Mouse (Mus musculus) MEL (cell line): ENCODE measurements around the gene Gla. TPM values are rescaled to one million over a fixed set of nuclear protein-coding genes. Genes with fewer than 3 reads are reported as not detected.
A peak's percentile ranks its signal among the peaks of the same experiment; 100 is the strongest.

Experiments used
- DNase-seq: peaks from one replicate; pipeline ENCODE4 v3.0.0; 2011; ENCODE audit warnings: low read depth, low spot score
- H3K27ac ChIP-seq: 2 replicates; pipeline ENCODE4 v1.5.1; 2012; ENCODE audit warnings: low read depth, mild to moderate bottlenecking, control low read depth, low read length, moderate library complexity; ENCODE audit not compliant: control insufficient read depth
- H3K27me3 ChIP-seq, 2 experiments: fragments of 150-350 bp in 1 of 2; sonication (generic) in 1 of 2; 2 replicates each; pipeline ENCODE4 v1.6.1; 2012; ENCODE audit warnings: low read length in 2 of 2, mild to moderate bottlenecking in 2 of 2, improper control_type of control experiment in 1 of 2, moderate library complexity in 1 of 2; ENCODE audit not compliant: insufficient read depth in 2 of 2, control insufficient read depth in 1 of 2
- H3K36me3 ChIP-seq, 2 experiments: 2 replicates each; pipeline ENCODE4 v1.6.1; 2012 to 2014; ENCODE audit warnings: low read length in 2 of 2, improper control_type of control experiment in 1 of 2, inconsistent platforms in 1 of 2, mild to moderate bottlenecking in 1 of 2; ENCODE audit not compliant: insufficient read depth in 2 of 2, control insufficient read depth in 1 of 2
- H3K4me1 ChIP-seq, 2 experiments: fragments of 150-350 bp in 1 of 2; sonication (generic) in 1 of 2; 2 replicates each; pipeline ENCODE4 v1.6.1; 2012; ENCODE audit warnings: low read length in 2 of 2, improper control_type of control experiment in 1 of 2, mild to moderate bottlenecking in 1 of 2; ENCODE audit not compliant: insufficient read depth in 2 of 2, control insufficient read depth in 1 of 2
- H3K4me3 ChIP-seq, 2 experiments: fragments of 150-350 bp in 1 of 2; sonication (generic) in 1 of 2; 2 replicates each; pipeline ENCODE4 v1.5.1; 2012; ENCODE audit warnings: low read depth in 2 of 2, low read length in 2 of 2, mild to moderate bottlenecking in 2 of 2, moderate library complexity in 2 of 2, control low read depth in 1 of 2, improper control_type of control experiment in 1 of 2; ENCODE audit not compliant: control insufficient read depth in 1 of 2, insufficient read depth in 1 of 2
- H3K79me2 ChIP-seq: 2 replicates; pipeline ENCODE4 v1.6.1; 2012; ENCODE audit warnings: mild to moderate bottlenecking, low read length, moderate library complexity; ENCODE audit not compliant: control insufficient read depth, poor library complexity, insufficient read depth
- H3K9ac ChIP-seq: 2 replicates; pipeline ENCODE4 v1.6.1; 2012; ENCODE audit warnings: low read depth, mild to moderate bottlenecking, control low read depth, low read length, moderate library complexity; ENCODE audit not compliant: control insufficient read depth, poor library complexity, severe bottlenecking
- H3K9me3 ChIP-seq: fragments of 150-350 bp; sonication (generic); replicated peaks from 2 replicates; pipeline ENCODE4 v1.6.1; 2012; ENCODE audit warnings: mild to moderate bottlenecking, low read length, improper control_type of control experiment, moderate library complexity; ENCODE audit not compliant: insufficient read depth
- BHLHE40 ChIP-seq: IDR thresholded peaks from 2 replicates; pipeline ENCODE4 v1.6.1; 2012; ENCODE audit warnings: low read depth, mild to moderate bottlenecking, inconsistent platforms, low read length, improper control_type of control experiment, borderline replicate concordance
- CHD1 ChIP-seq: IDR thresholded peaks from 2 replicates; pipeline ENCODE4 v1.6.1; 2012; ENCODE audit warnings: low read depth, mild to moderate bottlenecking, inconsistent platforms, low read length, improper control_type of control experiment
- E2F4 ChIP-seq: IDR thresholded peaks from 2 replicates; pipeline ENCODE4 v1.6.1; 2011; ENCODE audit warnings: low read depth, low read length, improper control_type of control experiment, borderline replicate concordance
- ELF1 ChIP-seq: IDR thresholded peaks from 2 replicates; pipeline ENCODE4 v1.6.1; 2014; ENCODE audit warnings: low read depth, mild to moderate bottlenecking, inconsistent platforms, low read length, improper control_type of control experiment, moderate library complexity
- ETS1 ChIP-seq: IDR thresholded peaks from 2 replicates; pipeline ENCODE4 v1.6.1; 2012; ENCODE audit warnings: low read depth, mild to moderate bottlenecking, inconsistent platforms, low read length, improper control_type of control experiment, moderate library complexity
- GABPA ChIP-seq: IDR thresholded peaks from 2 replicates; pipeline ENCODE4 v1.6.1; 2012; ENCODE audit warnings: low read depth, mild to moderate bottlenecking, inconsistent platforms, low read length, improper control_type of control experiment, moderate library complexity
- GATA1 ChIP-seq: IDR thresholded peaks from 2 replicates; pipeline ENCODE4 v1.6.1; 2011; ENCODE audit warnings: low read depth, low read length, improper control_type of control experiment
- HCFC1 ChIP-seq: IDR thresholded peaks from 2 replicates; pipeline ENCODE4 v1.6.1; 2012; ENCODE audit warnings: low read depth, mild to moderate bottlenecking, inconsistent platforms, low read length, improper control_type of control experiment, moderate library complexity
- JUND ChIP-seq: IDR thresholded peaks from 2 replicates; pipeline ENCODE4 v1.6.1; 2011; ENCODE audit warnings: low read depth, mild to moderate bottlenecking, improper control_type of control experiment, low read length
- MXI1 ChIP-seq: IDR thresholded peaks from 2 replicates; pipeline ENCODE4 v1.6.1; 2011; ENCODE audit warnings: mild to moderate bottlenecking, low read depth, low read length, improper control_type of control experiment
- MYB ChIP-seq: IDR thresholded peaks from 2 replicates; pipeline ENCODE4 v1.6.1; 2011; ENCODE audit warnings: mild to moderate bottlenecking, low read depth, low read length, improper control_type of control experiment
- NRF1 ChIP-seq: IDR thresholded peaks from 2 replicates; pipeline ENCODE4 v1.6.1; 2014; ENCODE audit warnings: low read depth, mild to moderate bottlenecking, inconsistent platforms, low read length, improper control_type of control experiment, moderate library complexity; ENCODE audit not compliant: poor library complexity, insufficient read depth, severe bottlenecking
- POLR2AphosphoS2 ChIP-seq: IDR thresholded peaks from 2 replicates; pipeline ENCODE4 v1.6.1; 2011; ENCODE audit warnings: low read length, improper control_type of control experiment
- POLR2AphosphoS5 ChIP-seq: IDR thresholded peaks from 2 replicates; pipeline ENCODE4 v1.6.1; 2012; ENCODE audit warnings: low read depth, borderline replicate concordance, mild to moderate bottlenecking, inconsistent platforms, low read length, moderate library complexity, mixed read lengths
- RAD21 ChIP-seq: IDR thresholded peaks from 2 replicates; pipeline ENCODE4 v1.6.1; 2011; ENCODE audit warnings: mild to moderate bottlenecking, low read depth, low read length, improper control_type of control experiment
- TAL1 ChIP-seq: IDR thresholded peaks from 2 replicates; pipeline ENCODE4 v1.6.1; 2012; ENCODE audit warnings: mild to moderate bottlenecking, inconsistent platforms, low read length, moderate library complexity, mixed read lengths
- TBP ChIP-seq: IDR thresholded peaks from 2 replicates; pipeline ENCODE4 v1.8.0; 2011; ENCODE audit warnings: low read depth, low read length, improper control_type of control experiment
- USF1 ChIP-seq: IDR thresholded peaks from 2 replicates; pipeline ENCODE4 v1.6.1; 2014; ENCODE audit warnings: low read depth, mild to moderate bottlenecking, inconsistent platforms, low read length, improper control_type of control experiment, moderate library complexity
- USF2 ChIP-seq, 2 experiments: IDR thresholded peaks; 2 replicates each; pipeline ENCODE4 v1.6.1; 2011 to 2012; ENCODE audit warnings: improper control_type of control experiment in 2 of 2, low read length in 2 of 2, borderline replicate concordance in 1 of 2, inconsistent platforms in 1 of 2, low read depth in 1 of 2, mild to moderate bottlenecking in 1 of 2; ENCODE audit not compliant: insufficient read depth in 1 of 2
- ZNF384 ChIP-seq: IDR thresholded peaks from 2 replicates; pipeline ENCODE4 v1.6.1; 2012; ENCODE audit warnings: low read depth, mild to moderate bottlenecking, inconsistent platforms, low read length, improper control_type of control experiment
- polyA plus RNA-seq, 2 experiments: library from polyadenylated mRNA; stranded (reverse) in 1 of 2; unstranded in 1 of 2; fragments of >175 nt in 1 of 2; fragments of >200 nt in 1 of 2; gene quantifications; 2 replicates each; pipeline versions ENCODE4 v1.2.1 to v1.2.4; 2012; ENCODE audit warnings: low replicate concordance in 2 of 2, low read depth in 1 of 2; ENCODE audit not compliant: insufficient read length in 2 of 2, insufficient read depth in 1 of 2, missing spikeins in 1 of 2
- total RNA-seq: library from RNA; depleted of rRNA; stranded (reverse); fragments of 300-350 nt; gene quantifications from 2 replicates; pipeline ENCODE4 v1.2.3, GENCODE M21; 2012

Gla gene
- total and polyA plus RNA-seq, 3 experiments, result 10.2 to 17.0 TPM; not detected in 1

DNA sequence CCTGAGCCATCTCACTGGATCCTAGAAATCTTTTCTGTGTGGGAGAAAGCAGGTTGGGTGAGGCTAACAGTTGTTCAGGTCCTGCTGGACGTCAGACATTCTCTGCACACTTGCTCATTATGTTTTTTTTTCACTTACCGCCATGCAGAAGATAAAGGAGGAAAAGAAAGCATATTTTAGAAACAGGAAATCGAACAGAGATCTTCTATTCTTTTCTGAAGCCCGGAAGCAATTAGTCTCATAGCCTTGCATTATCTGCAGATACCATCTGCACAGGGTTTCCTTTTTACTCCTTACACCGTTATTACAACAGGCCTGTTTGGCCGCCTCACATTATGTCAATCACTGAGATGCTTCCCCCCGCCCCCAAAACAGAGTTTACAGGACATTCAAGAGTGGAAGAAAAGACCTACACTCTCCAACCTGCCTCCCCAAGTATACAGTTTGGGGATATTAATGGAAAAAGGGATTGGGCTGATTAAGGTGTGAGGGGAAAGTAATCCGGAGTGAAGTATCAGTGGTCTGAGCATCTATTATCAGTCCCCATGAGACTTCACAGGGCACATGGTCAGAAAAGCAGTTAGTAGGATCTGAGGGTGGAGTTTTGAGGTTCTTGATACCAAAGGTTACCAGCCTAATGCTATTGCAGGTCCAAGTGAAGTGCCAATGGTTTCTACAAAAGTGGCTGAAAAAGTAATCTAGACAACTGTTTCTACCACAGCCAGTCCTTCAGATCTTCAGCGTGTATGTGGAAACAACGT is 40.3 kb upstream of the Gla start (continued):
- TF ChIP-seq TAL1 (peak; percentile 65), ELF1 (peak; percentile 75), MXI1 (no peak; the same call in none of the 2 replicates), GABPA (no peak)
- TF ChIP-seq, all 39 proteins: peak for 21

DNA sequence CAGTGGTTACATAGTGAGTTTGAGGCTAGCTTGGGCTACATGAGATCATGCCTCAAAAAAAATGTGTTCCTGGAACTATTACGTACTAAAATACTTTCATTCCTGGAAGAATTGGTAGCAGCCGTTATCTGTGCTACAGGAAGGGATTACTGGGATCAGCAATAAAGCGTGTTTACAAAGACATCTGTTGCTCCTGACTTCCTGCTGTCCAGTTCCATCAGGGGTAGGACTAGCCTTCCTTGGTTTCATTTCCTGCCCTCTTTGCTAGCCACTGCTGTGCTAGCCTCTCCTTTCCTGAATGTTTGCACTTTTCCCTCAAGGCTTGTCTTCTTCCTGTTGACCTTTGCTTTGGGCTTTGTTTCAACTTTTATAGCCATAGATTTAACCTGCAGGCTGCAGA is 34.9 kb upstream of the Gla start:
- Histone ChIP-seq H3K27me3 (no peaks in the 10 kb centered on the region), H3K27ac (no peak overlapping the region), H3K9ac (no peak overlapping the region), H3K4me3 (no peak overlapping the region), H3K36me3 (peaks cover 0 to 5% of the 10 kb centered on the region in 2 experiments; a peak in 2 of 4 replicates), H3K4me1 (peaks cover 6 to 8% of the 10 kb centered on the region in 2 experiments; a peak in 3 of 4 replicates), H3K9me3 (no peaks in the 10 kb centered on the region), H3K79me2 (no peaks in the 10 kb centered on the region)
- TF ChIP-seq HCFC1, result no peak
- no peak for TF ChIP-seq ETS1
- TF ChIP-seq TAL1, result no peak
- no peak for TF ChIP-seq GABPA
- TF ChIP-seq ZNF384, result no peak
- no peak for TF ChIP-seq GATA1
- TF ChIP-seq ELF1, result no peak
- TF ChIP-seq MXI1, result no peak
- no peak for TF ChIP-seq TBP
- TF ChIP-seq CHD1, result no peak
- no peak for TF ChIP-seq E2F4
- no peak for TF ChIP-seq NRF1
- no peak for TF ChIP-seq RAD21
- TF ChIP-seq USF2 (IDR thresholded peaks at IDR 0.05; ENCODE audit: borderline replicate concordance in 1 of 2, insufficient read depth in 1 of 2, low read depth in 1 of 2, low read length in 2 of 2), result no peak
- no peak for TF ChIP-seq USF1
- TF ChIP-seq POLR2AphosphoS5, result no peak
- no peak for TF ChIP-seq MYB
- no peak for TF ChIP-seq BHLHE40
- no peak for TF ChIP-seq JUND
- no peak for TF ChIP-seq POLR2AphosphoS2
- no peak for DNase-seq
